Mouse (Mus musculus): Measurements from ENCODE around the gene Arhgap35.

The Arhgap35 gene

GRCm38 (mm10) chr7:16519310-16519709, 95.5 kb downstream of the Arhgap35 start:
- no peak for DNase-seq

GRCm38 (mm10) chr7:16517198-16517597, 97.6 kb downstream of the Arhgap35 start:
- DNase-seq: no peak

- peak; percentile 52 to 62 for DNase-seq
These were observed 107.5 kb downstream of the Arhgap35 start for GRCm38 (mm10) chr7:16507284-16507683.

DNA sequence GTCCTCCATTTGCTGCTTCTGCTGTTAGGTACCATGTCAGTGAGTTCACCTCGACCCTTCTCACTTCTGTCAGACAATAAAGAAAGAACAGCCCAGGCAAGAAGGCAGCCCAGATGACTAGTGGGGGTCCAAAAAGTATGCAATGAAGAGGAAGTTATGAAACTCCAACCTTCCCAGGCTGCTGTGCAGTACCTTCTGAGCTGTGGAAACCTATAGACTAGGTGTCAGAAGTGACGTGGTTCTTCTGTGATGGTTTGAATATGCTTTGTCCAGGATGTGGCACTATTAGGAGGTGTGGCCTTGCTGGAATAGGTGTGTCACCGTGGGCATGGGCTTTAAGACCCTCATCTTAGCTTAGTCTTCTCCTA, 109.6 kb downstream of the Arhgap35 start:
- no peak for DNase-seq

DNA sequence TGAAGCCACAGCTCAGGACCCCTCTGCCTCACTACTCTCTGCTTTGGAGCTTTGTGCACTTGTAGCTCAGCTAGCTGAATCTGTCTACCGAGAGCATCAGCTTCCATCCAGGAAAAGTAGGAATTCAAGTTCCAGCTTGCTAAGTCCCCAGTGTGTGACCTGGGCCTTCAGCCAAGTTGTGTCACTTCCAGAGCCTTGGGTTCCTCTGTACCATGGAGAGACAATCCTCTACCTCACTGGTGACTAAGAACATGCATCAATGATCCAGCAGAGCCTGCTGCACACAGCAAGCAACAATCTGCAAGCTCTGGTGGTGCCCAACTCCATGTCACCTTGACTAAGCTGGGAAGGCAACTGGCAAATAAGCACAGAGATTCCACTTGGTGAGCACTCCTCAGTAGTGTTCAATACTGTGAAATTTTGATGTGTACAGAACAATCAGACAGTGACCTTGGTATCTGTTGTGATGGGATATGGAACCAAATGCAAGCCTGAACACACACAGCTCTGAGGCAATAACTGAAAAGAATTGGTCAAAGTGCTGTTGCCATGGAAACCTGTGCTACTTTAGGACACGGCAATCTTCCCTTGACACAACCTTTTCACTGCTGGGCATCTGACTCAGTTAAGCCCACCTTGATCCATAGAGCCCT, 110.1 kb downstream of the Arhgap35 start:
- peak in 1 of 2 experiments; percentile 29 for DNase-seq

DNA sequence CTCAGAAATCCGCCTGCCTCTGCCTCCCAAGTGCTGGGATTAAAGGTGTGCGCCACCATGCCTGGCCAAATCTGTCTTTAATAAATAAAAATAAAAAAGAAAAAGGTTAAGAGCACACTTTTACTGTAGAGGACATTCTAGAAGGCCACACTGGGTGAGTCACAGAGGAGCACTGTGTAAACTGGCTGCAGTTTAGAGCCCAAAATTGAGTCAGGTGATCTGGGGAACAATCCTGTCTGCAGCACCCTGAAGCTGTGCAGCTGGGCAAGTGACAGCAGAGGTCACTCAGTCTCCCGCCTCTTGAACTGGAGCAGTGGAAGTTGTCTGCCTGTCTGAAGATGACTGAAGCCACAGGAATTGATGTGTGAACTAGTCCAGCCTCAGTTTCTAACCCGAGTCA, 113.2 kb downstream of the Arhgap35 start:
- no peak for DNase-seq

GRCm38 (mm10) chr7:16499671-16500104, 115.1 kb downstream of the Arhgap35 start:
- peak; percentile 16 to 28 for DNase-seq

DNA sequence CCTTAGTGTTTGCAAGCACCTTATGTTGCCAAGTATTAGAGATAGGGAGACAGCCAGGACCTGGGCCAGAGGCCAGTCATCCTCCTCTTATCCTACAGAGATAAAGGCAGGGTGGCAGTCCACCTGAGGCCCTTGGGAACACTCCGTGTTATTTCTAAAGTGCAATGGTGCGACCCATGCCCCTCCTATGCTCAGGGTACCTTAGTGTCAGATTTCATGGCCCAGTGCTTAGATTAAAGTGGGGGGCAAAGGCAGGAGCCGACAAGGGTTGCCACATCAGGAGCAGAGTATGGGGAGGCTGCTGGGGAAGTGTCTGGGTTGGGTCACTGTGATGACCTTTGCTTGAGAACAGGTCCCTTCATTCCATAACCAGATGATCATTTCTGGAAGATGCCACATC, 118.5 kb downstream of the Arhgap35 start:
- DNase-seq: no peak

GRCm38 (mm10) chr7:16493361-16493760, 121.4 kb downstream of the Arhgap35 start:
- DNase-seq: peak; percentile 48 to 59

DNA sequence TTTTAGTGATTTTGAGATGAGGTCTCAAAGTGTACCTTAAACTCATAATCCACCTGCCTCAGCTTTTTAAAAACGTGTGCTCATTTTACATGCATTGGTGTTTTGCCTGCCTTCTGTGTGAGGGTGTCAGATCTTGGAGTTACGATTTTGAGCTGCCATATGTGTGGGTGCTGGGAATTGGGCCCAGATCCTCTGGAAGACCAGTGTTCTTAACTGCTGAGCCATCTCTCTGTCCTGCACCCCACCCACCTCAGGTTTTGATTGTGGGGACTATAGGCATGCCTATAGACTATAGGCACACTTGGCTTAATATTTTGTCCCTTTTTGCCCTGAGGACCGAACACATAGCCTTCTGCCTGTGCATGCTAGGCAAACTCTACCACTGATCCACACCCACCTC, 122.6 kb downstream of the Arhgap35 start:
- no peak for DNase-seq

- DNase-seq: peak; percentile 75 to 81
These were observed 123.0 kb downstream of the Arhgap35 start for GRCm38 (mm10) chr7:16491759-16492158.

GRCm38 (mm10) chr7:16489948-16490347, 124.8 kb downstream of the Arhgap35 start:
- peak; percentile 28 for DNase-seq

DNA sequence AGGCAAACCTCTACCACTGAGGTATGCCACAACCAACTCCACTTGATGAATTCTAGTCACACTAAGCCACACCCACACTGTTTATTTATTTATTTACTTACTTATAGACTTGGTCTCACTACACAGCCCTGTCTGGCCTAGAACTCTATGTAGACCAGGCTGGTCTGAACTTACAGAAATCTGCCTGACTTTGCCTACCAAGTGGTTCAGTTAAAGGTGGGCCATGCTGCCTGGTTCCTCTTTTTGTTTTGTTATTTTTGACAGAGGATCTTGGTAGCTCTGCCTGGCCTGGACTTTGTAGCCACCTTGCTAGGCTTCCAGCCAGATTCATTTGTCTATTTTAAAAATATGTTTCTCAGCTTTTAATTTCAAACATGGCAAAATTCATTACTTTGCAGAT, 126.0 kb downstream of the Arhgap35 start:
- no peak for DNase-seq

GRCm38 (mm10) chr7:16477628-16478027, 137.2 kb downstream of the Arhgap35 start, which contains the start of gene Npas1:
Npas1 (minus strand) TSS chr7:16477728.
- DNase-seq: no peak

- no peak for DNase-seq
These were observed 138.2 kb downstream of the Arhgap35 start for GRCm38 (mm10) chr7:16476600-16476989.

- DNase-seq: no peak
These were observed 138.8 kb downstream of the Arhgap35 start for GRCm38 (mm10) chr7:16475764-16476599.

DNA sequence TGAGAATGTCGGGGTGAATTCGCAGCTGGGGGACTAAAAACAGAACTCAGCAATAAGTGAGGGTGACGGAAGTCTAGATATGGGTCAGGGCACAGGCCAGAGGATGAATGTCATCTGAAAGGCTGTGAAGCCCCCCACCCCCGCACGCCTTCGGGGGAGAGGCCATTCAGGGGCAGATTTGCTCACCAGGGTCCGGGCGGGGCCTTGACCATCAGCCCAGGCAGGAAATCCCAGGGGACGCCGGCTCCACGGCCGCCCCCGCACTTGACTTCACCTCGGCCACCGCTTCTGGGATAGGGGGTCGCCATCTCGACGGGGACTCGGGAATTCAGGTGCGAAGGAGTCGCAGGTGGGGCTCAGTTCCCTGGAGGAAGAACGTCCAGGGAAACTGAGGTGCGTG, 139.5 kb downstream of the Arhgap35 start:
- DNase-seq: no peak

GRCm38 (mm10) chr7:16474445-16474844, 140.3 kb downstream of the Arhgap35 start:
- DNase-seq: no peak

DNA sequence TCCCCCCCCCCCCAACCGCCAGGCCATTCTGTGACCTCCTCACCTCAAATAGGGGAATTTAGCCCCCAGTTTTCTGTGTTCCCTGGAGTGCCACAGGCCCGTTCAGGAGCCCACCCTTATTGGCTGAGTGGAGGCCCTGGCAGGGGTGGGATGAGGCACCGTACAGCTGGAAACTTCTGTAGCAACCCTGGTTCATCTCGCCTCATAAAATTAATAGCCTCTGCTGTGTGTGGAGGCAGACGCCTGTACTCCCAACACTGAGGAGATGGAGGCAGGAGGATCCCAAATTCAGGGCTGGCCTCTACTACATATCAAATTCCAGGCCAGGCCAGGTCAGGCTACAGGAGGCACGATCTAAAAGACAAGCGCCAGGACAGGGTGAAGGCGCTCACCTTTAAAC, 140.9 kb downstream of the Arhgap35 start:
- DNase-seq: no peak

DNA sequence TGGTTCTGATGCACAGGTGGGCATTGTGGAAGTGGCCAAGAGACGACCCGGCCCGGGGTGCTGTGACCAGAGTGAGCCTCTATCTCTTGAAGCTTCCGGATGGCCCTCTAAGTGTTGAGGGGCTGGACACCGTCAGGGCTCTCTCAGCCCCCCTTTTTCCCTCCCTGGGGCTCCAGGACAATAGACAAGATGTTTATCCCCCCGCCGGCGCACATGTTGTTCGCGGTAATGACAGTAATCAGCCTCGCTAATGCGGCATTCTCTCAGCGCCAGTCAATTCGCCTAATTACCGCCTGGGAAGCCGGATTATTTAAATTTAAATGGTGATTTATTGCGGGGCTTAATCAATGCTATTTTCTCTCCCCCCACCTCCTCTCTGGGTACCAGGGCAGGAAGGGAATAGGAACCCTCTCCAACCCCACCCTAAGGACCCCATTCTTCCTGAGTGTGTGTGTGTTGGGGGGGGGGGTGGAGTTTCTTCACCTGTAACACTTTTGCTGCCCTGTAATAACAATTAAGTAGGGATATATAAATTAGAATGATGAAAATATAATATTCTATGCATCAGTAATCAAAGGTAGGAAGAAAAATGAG, 142.6 kb downstream of the Arhgap35 start:
- no peak for DNase-seq

GRCm38 (mm10) chr7:16471549-16471948, 143.2 kb downstream of the Arhgap35 start:
- no peak for DNase-seq

DNA sequence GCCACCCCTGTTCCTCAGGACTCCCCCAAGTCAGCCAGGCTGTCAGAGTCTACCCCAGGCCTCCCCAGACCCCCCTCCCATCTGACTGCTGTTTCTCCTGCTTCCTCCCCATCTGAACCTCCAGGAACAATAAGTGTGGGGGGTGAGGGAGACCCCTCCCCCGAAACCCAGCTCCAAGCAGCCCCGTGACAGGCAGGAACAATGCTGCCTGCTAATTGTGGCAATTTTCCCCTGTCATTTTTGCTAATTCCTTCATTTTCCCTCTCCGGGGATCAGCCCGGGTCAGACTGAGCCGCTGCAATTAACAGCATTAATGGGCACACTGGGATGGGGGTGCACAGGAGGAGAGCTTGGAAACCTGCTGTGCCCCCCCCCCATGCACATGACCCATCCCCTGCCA, 146.7 kb downstream of the Arhgap35 start:
- no peak for DNase-seq

DNA sequence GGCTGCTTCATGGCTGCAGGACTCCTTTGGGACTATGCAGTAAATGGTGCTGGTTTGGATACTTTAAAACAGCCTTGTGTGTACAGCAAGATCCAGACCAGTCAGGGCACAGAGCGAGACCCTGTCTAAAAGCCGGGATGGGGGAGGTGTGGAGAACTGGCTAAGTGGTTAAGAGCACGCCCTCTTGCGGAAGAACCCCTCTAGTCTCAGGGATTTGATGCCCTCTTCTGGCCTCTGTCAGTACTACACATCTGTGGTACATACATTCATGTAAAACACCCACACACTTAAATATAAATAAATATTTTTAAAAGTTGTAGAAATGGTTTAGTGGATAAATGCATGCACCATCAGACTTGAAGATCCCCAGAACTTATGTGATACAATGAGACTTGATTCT, 148.2 kb downstream of the Arhgap35 start:
- DNase-seq: no peak

DNA sequence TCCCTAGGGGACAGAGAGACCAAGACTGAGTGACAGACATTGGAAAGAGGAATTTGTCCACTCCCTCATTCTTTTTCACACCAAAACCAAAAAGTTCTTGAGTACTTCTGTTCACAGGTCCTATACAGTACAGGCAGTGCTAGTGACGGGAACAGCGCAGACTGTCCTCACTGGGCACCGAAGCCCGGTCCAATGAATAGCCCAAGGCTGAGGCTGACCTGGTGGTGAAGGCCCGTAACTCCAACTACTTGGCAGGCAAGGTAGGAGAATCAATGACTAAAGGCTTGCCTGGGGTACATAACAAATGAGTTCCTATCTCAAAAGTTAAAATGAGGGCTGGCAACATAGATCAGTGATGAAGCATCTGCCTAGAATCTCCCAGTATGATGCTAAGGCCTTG, 149.2 kb downstream of the Arhgap35 start:
- DNase-seq: no peak
